Mouse (Mus musculus) brain, embryonic 18.5 days (tissue): ENCODE data around the gene Tmem91.

ENCODE experiments used
- DNase-seq: peaks from one replicate; pipeline ENCODE4 v3.0.0-alpha.2; 2012; ENCODE audit warnings: low read depth, low spot score

The Tmem91 gene

DNA sequence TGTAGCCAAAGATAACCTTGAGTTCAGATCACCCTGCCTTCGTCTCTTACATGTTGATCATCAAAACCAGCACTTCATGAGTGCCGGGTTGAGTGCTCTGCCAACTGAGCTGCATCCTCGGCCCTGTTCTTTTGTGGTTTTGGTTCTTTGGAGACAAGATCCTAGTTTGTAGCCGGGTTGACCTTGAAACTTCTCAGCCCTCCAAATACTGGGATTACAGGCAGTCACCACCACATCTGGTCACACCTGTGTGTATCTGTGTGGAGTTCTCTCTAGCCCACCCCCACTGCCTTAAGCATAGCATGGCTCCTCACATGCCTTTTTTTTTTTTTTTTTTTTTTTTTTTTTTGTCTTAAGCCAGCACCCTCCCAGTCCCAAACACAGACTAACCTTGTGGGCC lies 4.9 kb downstream of the Tmem91 start:
- DNase-seq: no peak

DNA sequence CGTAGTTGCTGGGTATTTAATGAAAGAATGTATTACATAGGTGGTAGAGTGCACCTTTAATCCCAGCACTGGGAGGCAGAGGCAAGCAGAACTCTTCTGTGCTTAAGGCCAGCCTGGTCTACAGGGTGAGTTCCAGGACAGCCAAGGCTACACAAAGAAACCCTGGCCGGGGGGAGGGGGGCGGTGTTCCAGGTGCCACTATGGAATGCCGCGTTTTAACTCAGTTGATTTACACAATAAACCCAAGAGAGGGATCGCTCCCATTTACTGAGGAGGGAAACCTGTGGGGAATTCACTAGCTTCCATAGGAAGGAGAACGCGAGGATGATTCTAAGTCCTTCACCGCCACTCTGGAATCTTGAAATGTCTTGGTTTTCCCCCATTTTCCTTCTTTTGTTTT lies 5.3 kb downstream of the Tmem91 start:
- no peak for DNase-seq

GRCm38 (mm10) chr7:25669158-25669557 lies 5.8 kb downstream of the Tmem91 start:
- DNase-seq: no peak

- no peak for DNase-seq
Observed at GRCm38 (mm10) chr7:25666381-25666780, 8.6 kb downstream of the Tmem91 start.

DNA sequence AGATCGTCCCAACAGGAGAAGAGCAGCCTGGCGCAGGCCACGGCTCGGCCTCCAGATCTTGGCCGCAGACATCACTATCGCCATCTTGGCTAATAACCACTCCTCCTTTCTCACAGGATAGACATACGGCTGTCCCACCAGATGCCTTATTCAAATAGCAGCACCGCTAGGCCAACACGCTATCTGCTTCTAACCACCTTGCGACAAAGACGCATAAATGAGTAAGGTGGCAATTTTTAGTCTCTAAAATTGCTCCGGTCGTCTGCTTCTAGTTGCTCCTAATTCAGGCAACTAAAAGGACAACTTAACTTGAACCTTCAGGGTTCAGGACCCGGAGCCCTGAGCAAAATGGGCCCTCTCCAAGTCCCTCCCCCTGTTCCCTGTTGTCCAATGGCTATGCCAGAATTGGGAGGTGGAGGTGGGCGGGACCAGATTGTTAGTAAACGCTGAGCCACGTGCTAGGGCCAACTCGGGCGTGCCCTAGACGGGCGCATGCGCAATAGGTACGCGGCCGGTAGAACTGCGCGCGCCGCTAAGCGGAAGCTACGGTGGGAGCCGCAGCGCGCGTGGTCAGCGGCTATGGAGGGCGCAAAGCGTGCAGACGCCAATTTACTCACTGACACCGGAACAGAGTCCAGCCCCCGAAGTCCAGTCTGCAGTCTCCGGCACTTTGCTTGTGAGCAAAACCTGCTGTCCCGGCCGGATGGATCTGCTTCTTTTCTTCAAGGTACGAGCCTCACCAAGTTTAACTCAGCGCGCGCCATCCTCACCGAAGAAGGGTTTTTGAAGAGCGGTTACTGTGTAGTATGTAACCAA lies 16.1 kb downstream of the Tmem91 start, which contains the start of the genes Bckdha and Exosc5:
Gene Bckdha (minus strand): TSS at position 325 of the 816 bp plus-strand sequence.
Gene Exosc5 (plus strand): TSS at position 508 of the 816 bp plus-strand sequence.
- peak; percentile 99 for DNase-seq

DNA sequence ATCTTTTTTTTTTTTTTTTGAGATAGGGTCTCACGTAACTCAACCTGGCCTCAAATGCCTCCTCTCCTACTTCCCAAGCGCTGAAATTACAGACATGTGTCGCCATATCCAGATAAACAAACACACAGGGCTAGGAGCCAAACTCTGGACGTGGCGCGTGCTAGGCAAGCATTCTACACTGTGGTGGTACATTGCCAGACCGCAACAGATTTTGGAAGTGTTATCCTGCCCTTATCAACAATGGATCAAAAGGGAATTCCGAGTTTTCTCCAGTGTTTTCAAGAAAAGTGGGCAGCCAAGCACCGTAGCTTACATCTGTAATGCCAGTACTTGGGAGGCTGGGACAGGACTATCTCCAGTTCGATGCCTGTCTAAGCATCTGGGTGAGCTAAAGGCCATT lies 17.2 kb downstream of the Tmem91 start:
- DNase-seq: no peak

GRCm38 (mm10) chr7:25655601-25656428 lies 19.2 kb downstream of the Tmem91 start:
- no peak for DNase-seq

GRCm38 (mm10) chr7:25652244-25652759 lies 22.7 kb downstream of the Tmem91 start:
- no peak for DNase-seq

- DNase-seq: no peak
Observed at GRCm38 (mm10) chr7:25651281-25651680, 23.7 kb downstream of the Tmem91 start.

DNA sequence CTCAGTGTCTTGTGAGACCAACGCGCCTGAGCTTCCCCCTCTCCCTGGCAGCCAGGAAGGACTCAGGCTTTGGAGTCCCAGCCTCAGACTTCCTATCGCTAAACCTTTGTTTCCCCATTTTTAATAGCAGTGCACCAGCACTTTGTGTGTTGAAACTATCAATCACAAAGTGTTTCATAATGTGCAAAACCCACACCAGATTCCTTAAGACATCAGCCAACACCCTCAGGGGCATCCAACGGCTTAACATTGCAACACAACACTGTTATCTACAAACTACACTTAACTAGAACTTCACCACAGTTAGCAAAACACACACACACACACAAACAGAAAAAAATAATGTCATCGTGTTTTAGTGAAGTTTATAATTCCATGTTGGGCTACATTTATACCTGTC lies 25.1 kb downstream of the Tmem91 start:
- DNase-seq: no peak

GRCm38 (mm10) chr7:25647574-25648123 lies 27.3 kb downstream of the Tmem91 start:
- DNase-seq: no peak

- no peak for DNase-seq
Observed at GRCm38 (mm10) chr7:25645074-25645473, 29.9 kb downstream of the Tmem91 start.

GRCm38 (mm10) chr7:25644631-25645030 lies 30.3 kb downstream of the Tmem91 start:
- DNase-seq: no peak

DNA sequence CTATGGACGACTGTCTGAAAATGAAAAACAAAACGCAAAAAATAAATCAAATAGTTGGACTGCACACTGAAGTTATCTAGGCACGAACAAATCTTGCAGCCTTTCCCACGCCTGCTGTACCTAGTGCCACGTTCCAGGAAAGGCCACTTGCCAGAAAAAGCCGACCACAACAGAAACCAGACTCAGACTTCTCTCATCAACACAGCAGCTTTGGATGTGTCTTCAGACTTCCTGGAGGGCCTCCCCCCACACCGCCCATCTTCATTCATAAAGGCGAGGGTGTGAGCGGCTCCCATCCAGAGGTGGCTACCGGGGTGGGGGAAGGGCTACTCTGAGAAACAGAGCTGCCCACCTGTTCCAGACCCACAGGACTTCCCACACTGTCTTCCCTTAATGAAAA lies 30.8 kb downstream of the Tmem91 start:
- DNase-seq: no peak

DNA sequence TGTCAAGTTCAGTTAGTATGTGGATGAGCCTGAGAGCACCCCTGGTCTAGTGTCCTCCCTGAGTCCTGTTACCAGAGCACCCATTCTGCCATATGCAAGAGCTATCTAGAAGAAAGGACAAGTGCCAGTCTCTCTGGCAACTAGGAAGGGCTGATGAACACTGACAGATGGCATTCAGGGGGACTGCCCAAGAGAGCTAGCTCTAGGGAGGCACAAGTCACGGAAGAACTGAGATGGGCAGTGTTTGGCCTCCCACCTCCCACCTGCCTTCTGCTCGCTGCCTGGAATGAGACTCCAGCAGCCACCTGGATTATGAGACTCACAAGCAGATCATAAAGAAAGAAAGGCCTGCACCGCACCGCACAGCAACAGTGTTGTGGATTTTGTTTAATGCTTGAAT lies 35.2 kb downstream of the Tmem91 start:
- DNase-seq: no peak

DNA sequence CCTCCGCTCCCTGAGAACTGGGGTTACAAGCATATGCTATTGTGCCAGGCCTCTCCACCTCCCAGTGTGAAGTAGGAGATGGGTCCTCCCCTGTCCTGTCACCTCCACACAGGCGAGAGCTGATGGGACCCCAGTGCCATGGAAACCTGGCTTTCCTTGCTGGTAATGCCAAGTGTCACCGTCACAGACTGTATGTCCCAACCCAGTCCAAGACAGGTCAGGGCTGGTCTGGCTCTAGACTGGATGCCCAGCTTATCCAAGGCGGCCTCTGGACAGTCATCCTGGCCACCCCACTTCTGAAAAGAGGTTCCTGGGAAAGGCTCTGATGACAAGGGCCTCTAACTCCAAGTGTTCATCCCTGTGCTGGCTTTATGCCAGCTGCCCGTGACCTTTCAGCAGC lies 37.9 kb downstream of the Tmem91 start:
- DNase-seq: no peak

GRCm38 (mm10) chr7:25636373-25636772 lies 38.6 kb downstream of the Tmem91 start:
- DNase-seq: no peak

DNA sequence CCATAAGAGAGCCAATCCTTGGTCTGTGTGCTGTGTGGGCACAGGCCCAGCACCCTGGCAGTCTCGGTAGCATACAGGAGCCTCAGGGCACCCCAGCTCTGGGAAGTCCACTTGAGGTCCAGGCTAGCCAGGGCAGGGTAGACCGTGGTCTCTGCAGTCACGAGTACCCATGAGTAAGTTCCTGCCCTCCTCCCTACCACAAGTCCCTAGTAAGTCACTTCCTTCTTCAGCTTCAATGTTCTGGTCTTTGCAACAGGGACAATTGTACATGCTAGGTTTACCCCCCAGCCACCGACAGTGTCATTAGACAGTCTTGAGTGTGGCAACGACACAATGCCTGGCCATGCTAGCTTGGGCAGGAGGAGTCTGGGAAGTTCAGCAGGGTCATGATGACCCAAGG lies 42.3 kb downstream of the Tmem91 start:
- no peak for DNase-seq

GRCm38 (mm10) chr7:25628323-25628620 lies 46.7 kb downstream of the Tmem91 start:
- DNase-seq: no peak

GRCm38 (mm10) chr7:25627431-25628322 lies 47.3 kb downstream of the Tmem91 start:
- DNase-seq: no peak
